Mouse (Mus musculus): Measurements from ENCODE around the gene Acta1. TPM values are rescaled to one million over a fixed set of nuclear protein-coding genes. Genes with fewer than 3 reads are reported as not detected.

Gene Acta1
- total RNA-seq, 1 experiment: 33.9 TPM

- Histone ChIP-seq H3K9me3 (ENCODE audit: control insufficient read depth, insufficient read depth, low read depth, low read length) (no peaks in the 10 kb centered on the region), H3K27ac (ENCODE audit: insufficient read depth, low read depth, low read length, poor library complexity, severe bottlenecking) (no peak overlapping the region), H3K4me3 (ENCODE audit: insufficient read depth in 1 of 2, low read depth in 1 of 2, low read length in 2 of 2, poor library complexity in 1 of 2, severe bottlenecking in 1 of 2) (no peak overlapping the region), H3K9ac (ENCODE audit: insufficient read depth, low read depth, low read length, poor library complexity, severe bottlenecking) (no peak overlapping the region), H3K4me1 (ENCODE audit: control insufficient read depth in 2 of 2, insufficient read depth in 2 of 2, low read length in 2 of 2, poor library complexity in 1 of 2) (peaks cover 2 to 3% of the 10 kb centered on the region in 2 experiments; a peak in 2 of 4 replicates), H3K36me3 (ENCODE audit: control insufficient read depth, insufficient read depth, low read length, poor library complexity, severe bottlenecking) (no peaks in the 10 kb centered on the region)
- TF ChIP-seq CHD2 (IDR thresholded peaks at IDR 0.05; ENCODE audit: low read depth, low read length) (no peak), ZNF384 (IDR thresholded peaks at IDR 0.05; ENCODE audit: low read depth, low read length) (no peak), MAFK (IDR thresholded peaks at IDR 0.05; ENCODE audit: insufficient read depth, low read depth, low read length) (no peak), ZC3H11A (IDR thresholded peaks at IDR 0.05; ENCODE audit: borderline replicate concordance, low read depth, low read length) (no peak), HCFC1 (IDR thresholded peaks at IDR 0.05; ENCODE audit: borderline replicate concordance, insufficient read depth, low read length) (no peak)
- DNase-seq (ENCODE audit: low read depth, low spot score): no peak
- in situ Hi-C loops (cut with MboI; ENCODE audit: low sequenced_read_pairs in 2 of 2, unreplicated experiment in 2 of 2): no loop called here
Observed at GRCm38 (mm10) chr8:123883094-123883493, 11.5 kb downstream of the Acta1 start.

DNA sequence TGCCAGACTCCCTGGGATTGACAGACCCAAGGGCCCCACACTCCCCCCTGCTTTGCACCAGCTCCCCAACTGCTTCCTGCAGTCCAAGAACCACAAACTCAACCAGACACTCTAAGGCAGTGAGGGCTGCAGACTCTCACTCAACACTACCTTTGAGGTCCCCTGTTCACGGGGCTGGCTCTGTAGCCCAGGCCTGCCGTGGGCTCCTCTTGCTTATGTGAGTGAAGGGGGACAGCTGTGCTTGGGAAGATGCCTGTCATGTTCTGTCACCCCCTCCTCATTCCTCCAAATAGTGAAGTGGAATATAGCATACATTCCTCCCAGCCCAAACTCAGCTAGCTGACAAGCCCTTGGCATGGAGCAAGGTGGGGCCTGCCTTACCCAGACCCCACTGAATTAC lies 12.1 kb downstream of the Acta1 start:
- no peak for DNase-seq (ENCODE audit: low read depth, low spot score)
- H3K4me1 ChIP-seq (ENCODE audit: control insufficient read depth in 2 of 2, insufficient read depth in 2 of 2, low read length in 2 of 2, poor library complexity in 1 of 2): peaks cover 2 to 3% of the 10 kb centered on the region in 2 experiments; a peak in 2 of 4 replicates
- in situ Hi-C loops (cut with MboI; ENCODE audit: low sequenced_read_pairs in 2 of 2, unreplicated experiment in 2 of 2): no loop called here

DNA sequence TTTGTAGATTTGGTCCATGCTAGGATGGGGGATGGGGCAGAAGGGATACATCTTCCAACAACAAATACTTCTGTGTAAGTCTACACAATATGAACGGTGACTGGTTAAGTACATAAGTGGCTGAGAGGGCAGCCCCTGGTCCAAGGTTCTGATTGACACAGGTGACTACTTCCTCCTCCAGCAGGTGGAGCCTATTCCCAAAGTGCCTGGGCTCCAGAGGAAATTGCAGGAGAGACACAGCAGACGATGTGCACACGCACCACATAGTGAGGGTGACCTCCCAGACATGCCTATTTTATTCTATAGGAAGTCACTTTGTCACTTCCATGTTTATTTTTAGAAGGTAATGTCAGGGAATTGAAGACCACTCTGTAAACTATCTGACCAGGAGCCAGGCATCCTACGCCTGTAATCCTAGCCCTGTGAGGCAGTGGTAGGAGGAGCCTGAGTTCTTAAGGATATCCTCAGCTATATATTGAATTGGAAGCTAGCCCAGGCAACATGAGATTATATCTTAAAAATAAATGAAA lies 13.7 kb downstream of the Acta1 start:
- no peaks in the 10 kb centered on the region for H3K36me3 ChIP-seq (ENCODE audit: control insufficient read depth, insufficient read depth, low read length, poor library complexity, severe bottlenecking)
- no peak overlapping the region for H3K27ac ChIP-seq (ENCODE audit: insufficient read depth, low read depth, low read length, poor library complexity, severe bottlenecking)
- no peak overlapping the region for H3K9ac ChIP-seq (ENCODE audit: insufficient read depth, low read depth, low read length, poor library complexity, severe bottlenecking)
- in situ Hi-C loops (cut with MboI; ENCODE audit: low sequenced_read_pairs in 2 of 2, unreplicated experiment in 2 of 2): no loop called here
- peaks cover 2 to 3% of the 10 kb centered on the region in 2 experiments; a peak in 2 of 4 replicates for H3K4me1 ChIP-seq (ENCODE audit: control insufficient read depth in 2 of 2, insufficient read depth in 2 of 2, low read length in 2 of 2, poor library complexity in 1 of 2)
- no peaks in the 10 kb centered on the region for H3K9me3 ChIP-seq (ENCODE audit: control insufficient read depth, insufficient read depth, low read depth, low read length)
- TF ChIP-seq ZNF384 (IDR thresholded peaks at IDR 0.05; ENCODE audit: low read depth, low read length) (no peak), MAFK (IDR thresholded peaks at IDR 0.05; ENCODE audit: insufficient read depth, low read depth, low read length) (no peak), CHD2 (IDR thresholded peaks at IDR 0.05; ENCODE audit: low read depth, low read length) (no peak), HCFC1 (IDR thresholded peaks at IDR 0.05; ENCODE audit: borderline replicate concordance, insufficient read depth, low read length) (no peak), ZC3H11A (IDR thresholded peaks at IDR 0.05; ENCODE audit: borderline replicate concordance, low read depth, low read length) (no peak)
- no peak for DNase-seq (ENCODE audit: low read depth, low spot score)
- no peak overlapping the region for H3K4me3 ChIP-seq (ENCODE audit: insufficient read depth in 1 of 2, low read depth in 1 of 2, low read length in 2 of 2, poor library complexity in 1 of 2, severe bottlenecking in 1 of 2)

More for the DNA sequence above, 12.1 kb downstream of the Acta1 start:
- Histone ChIP-seq H3K9me3 (ENCODE audit: control insufficient read depth, insufficient read depth, low read depth, low read length) (no peaks in the 10 kb centered on the region), H3K9ac (ENCODE audit: insufficient read depth, low read depth, low read length, poor library complexity, severe bottlenecking) (no peak overlapping the region), H3K27ac (ENCODE audit: insufficient read depth, low read depth, low read length, poor library complexity, severe bottlenecking) (no peak overlapping the region), H3K36me3 (ENCODE audit: control insufficient read depth, insufficient read depth, low read length, poor library complexity, severe bottlenecking) (no peaks in the 10 kb centered on the region), H3K4me3 (ENCODE audit: insufficient read depth in 1 of 2, low read depth in 1 of 2, low read length in 2 of 2, poor library complexity in 1 of 2, severe bottlenecking in 1 of 2) (no peak overlapping the region)
- TF ChIP-seq MAFK (IDR thresholded peaks at IDR 0.05; ENCODE audit: insufficient read depth, low read depth, low read length) (no peak), ZNF384 (IDR thresholded peaks at IDR 0.05; ENCODE audit: low read depth, low read length) (no peak), CHD2 (IDR thresholded peaks at IDR 0.05; ENCODE audit: low read depth, low read length) (no peak), ZC3H11A (IDR thresholded peaks at IDR 0.05; ENCODE audit: borderline replicate concordance, low read depth, low read length) (no peak), HCFC1 (IDR thresholded peaks at IDR 0.05; ENCODE audit: borderline replicate concordance, insufficient read depth, low read length) (no peak)

DNA sequence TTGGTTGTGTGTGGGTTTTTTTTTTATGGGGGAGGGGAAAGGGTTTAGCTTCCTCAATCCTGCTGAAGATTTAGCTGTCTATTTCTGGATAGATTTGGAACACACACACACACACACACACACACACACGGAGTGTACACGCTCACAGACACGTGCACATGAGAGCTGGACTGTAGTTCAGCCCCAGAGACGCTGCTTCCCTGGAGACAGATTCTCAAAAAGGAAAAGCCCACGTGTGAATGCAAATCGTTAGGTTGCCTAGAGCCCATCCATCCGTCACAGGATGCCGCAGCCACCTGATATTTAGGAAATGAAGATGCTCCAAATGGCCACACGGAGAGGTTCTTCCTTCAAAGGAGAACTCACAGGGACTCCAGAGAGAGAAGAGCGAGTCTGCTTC lies 14.3 kb downstream of the Acta1 start:
- TF ChIP-seq ZC3H11A (IDR thresholded peaks at IDR 0.05; ENCODE audit: borderline replicate concordance, low read depth, low read length) (no peak), ZNF384 (IDR thresholded peaks at IDR 0.05; ENCODE audit: low read depth, low read length) (no peak), MAFK (IDR thresholded peaks at IDR 0.05; ENCODE audit: insufficient read depth, low read depth, low read length) (no peak), HCFC1 (IDR thresholded peaks at IDR 0.05; ENCODE audit: borderline replicate concordance, insufficient read depth, low read length) (no peak), CHD2 (IDR thresholded peaks at IDR 0.05; ENCODE audit: low read depth, low read length) (no peak)
- Histone ChIP-seq H3K9me3 (ENCODE audit: control insufficient read depth, insufficient read depth, low read depth, low read length) (no peaks in the 10 kb centered on the region), H3K9ac (ENCODE audit: insufficient read depth, low read depth, low read length, poor library complexity, severe bottlenecking) (no peak overlapping the region), H3K27ac (ENCODE audit: insufficient read depth, low read depth, low read length, poor library complexity, severe bottlenecking) (no peak overlapping the region), H3K4me1 (ENCODE audit: control insufficient read depth in 2 of 2, insufficient read depth in 2 of 2, low read length in 2 of 2, poor library complexity in 1 of 2) (peaks cover 2 to 3% of the 10 kb centered on the region in 2 experiments; a peak in 2 of 4 replicates), H3K36me3 (ENCODE audit: control insufficient read depth, insufficient read depth, low read length, poor library complexity, severe bottlenecking) (no peaks in the 10 kb centered on the region), H3K4me3 (ENCODE audit: insufficient read depth in 1 of 2, low read depth in 1 of 2, low read length in 2 of 2, poor library complexity in 1 of 2, severe bottlenecking in 1 of 2) (no peak overlapping the region)
- DNase-seq (ENCODE audit: low read depth, low spot score): no peak
- in situ Hi-C loops (cut with MboI; ENCODE audit: low sequenced_read_pairs in 2 of 2, unreplicated experiment in 2 of 2): no loop called here
